Mouse (Mus musculus) ovary, postnatal 14 days (tissue): ENCODE data around the gene Slc15a5.
"Not testable (repeated sequence)": the region's sequence is repeated elsewhere in the genome, so short reads cannot be mapped to it uniquely, and the experiment has no call there.

ENCODE experiments used
- DNase-seq: peaks from one replicate; pipeline ENCODE4 v3.0.0; 2022; ENCODE audit warnings: low spot score

Gene Slc15a5

GRCm38 (mm10) chr6:138079816-138080215 is at the start of gene Slc15a5:
TSS of gene Slc15a5 (minus strand) at chr6:138079916.
- no peak for DNase-seq

DNA sequence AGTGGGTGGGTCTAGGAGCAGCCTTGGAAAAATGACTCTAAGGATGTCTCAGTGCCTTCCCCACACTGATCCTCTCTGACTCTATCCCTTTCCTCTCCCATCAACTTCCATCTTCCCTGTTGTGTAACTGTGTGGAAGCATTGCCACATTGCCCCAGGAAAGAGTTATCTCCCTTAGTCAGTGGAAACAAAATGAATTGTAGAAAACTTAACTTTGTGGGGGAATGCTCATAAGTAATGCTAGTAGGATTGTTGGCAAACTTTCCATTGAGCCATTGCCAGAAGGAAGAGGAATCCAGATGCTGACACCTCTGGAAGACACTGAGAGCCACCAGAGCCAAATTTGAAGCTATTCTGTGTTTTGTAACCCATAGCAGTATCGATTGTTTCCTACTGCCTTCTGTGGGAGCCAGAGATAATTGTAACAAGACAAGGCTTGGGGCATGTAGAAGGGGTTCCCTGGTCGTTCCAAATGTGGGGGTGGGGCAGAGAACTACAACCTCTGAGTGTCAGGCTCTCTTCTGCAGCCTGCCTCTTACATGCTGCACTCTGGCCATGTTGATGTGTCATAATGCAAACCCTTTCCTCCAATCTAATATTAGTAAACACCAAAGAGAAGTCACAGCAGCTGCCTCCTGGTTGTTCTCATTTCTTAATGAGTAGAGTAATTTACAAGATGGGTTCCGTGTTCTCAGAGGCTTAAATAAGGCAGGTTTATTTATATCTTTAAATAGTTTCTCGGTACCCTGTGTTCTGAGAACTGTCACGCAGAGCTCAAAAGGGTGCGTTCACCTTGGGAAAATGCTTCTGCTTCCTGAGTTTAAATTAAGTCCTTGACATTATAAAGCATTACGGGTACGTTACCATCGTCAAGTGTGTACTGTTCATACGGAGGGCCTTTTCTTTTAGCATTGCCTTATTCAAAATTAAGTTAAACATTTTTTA is 48.9 kb upstream of the Slc15a5 start:
- DNase-seq, result peak; percentile 36

- DNase-seq, result no peak
Observed at GRCm38 (mm10) chr6:138117496-138117895, 37.8 kb upstream of the Slc15a5 start.

- no peak for DNase-seq
Observed at GRCm38 (mm10) chr6:138104559-138104958, 24.8 kb upstream of the Slc15a5 start.

DNA sequence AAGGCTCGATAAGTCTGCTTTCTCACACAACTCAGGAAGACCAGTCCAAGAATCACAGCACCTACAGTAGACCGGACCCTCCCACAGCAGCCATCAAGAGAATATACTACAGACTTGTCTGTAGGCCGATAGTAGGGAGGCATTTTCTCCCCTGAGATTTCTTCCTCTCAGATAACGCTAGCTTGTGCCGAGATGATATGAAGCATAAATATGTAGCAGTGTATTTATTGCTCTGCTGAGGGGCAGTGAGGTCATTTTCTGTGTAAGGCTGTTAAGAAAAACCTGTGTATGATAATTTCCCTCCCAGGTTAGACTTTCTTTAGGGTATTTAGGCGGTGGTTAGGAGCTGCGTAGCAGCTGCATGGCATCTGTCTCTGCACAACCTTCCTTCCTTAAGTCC is 23.2 kb upstream of the Slc15a5 start:
- DNase-seq, result no peak

DNA sequence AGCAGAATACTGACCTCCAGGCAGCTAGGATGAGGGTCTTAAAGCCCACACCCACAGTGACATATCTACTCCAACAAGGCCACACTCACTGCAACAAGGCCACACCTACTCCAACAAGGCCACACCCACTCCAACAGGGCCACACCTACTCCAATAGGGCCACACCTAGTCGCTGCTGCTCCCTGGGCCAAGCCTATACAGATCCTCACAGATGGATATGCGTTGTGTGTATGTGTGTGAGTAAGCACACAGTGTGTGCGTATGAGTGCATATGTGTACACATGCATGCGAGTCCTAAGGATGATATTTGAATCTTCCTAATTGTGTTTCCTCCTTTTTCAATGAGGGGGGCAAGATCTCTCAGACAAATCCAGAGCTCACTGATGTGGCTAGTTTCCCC is 22.1 kb upstream of the Slc15a5 start:
- DNase-seq, result no peak

DNA sequence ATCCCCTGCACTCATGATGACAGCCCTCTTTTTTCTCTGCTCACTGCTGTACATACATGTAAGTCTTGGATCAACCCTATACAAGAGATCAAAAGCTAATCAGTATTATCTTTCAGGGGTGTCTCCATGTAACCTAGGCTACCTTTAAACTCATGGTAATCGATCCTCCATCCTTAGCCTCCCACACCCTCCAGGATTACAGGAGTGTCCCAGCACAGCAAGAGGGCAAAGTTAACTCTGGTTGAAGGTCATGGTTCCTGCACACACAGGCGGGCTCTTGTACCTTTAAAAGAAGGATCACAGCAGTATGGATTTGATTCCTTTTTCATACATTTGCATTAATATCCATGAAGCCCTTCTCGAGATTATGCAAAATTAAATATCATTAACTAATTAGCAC is 19.9 kb upstream of the Slc15a5 start:
- DNase-seq, result no peak

GRCm38 (mm10) chr6:138095060-138095459 is 15.3 kb upstream of the Slc15a5 start:
- DNase-seq, result no peak

GRCm38 (mm10) chr6:138092432-138092831 is 12.7 kb upstream of the Slc15a5 start:
- no peak for DNase-seq

DNA sequence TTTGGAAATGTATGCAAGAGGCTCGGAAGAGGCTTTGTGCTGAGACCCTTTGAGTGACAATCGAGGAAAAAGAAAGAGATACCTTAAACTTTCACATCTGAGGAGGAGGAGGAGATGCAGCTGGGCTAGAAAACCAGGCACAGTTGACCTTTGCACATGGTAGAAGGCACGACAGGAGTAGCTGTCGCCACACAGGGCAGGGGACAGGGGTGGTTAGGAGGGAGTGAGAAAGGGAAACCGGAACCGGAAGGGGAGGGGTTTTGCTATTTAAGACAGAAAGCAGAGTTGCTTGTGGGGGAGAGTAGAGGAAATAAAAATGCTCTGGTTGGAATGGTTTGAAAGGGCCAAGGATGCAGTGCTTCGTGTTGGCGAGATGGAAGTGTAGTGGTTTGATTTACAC is 9.4 kb upstream of the Slc15a5 start:
- DNase-seq, result no peak

DNA sequence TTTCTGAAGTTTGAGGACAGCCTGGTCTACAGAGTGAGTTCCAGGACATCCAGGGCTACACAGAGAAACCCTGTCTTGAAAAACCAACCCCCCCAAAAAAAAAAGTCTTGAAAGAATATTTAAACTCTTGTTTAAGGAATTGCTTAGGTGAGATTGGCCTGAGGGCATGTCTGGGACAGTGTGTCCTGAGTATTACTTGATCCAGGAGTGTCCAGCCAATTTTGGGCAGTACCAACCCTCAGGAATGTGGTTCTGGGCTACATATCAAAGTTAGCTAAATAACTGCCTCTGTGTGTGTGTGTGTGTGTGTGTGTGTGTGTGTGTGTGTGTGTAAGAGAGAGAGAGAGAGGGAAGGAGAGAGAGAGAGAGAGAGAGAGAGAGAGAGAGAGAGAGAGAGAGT is 6.7 kb upstream of the Slc15a5 start:
- not testable (repeated sequence) for DNase-seq

DNA sequence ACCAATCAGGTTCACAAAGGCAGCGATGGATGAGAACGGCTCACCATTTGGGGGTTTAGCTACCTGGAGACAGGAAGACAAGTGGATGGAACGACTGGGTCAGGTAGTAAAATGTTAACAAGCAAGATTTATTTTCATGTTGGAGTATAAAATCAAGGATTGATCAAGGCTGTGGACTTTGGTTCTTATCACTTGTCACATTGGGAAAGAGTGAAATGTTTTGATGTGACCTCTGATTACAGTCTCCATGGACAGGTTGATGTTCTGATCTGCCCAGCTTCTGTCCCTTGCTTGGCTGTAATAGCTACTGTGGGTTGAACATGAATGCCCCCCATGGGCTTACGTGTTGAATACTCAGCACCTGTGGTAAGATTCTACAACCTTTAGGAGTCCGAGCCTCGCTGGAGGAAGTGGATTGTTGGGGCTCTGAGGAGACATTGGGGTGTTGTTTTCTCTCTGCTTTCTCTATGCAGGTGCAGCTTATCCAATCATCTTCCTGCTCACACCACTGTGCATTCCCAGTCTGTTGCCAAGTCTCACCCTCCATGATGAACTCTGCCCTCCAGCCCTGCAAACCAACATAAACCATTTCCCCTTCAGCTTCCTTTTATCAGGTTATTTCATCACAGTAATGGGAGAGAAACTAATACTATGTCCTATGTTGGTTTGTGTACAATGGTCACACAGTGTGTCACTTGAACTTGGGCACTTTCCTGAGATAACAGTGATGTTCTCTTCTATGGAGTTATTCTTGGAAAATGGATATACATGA is 1.2 kb upstream of the Slc15a5 start:
- DNase-seq, result no peak

DNA sequence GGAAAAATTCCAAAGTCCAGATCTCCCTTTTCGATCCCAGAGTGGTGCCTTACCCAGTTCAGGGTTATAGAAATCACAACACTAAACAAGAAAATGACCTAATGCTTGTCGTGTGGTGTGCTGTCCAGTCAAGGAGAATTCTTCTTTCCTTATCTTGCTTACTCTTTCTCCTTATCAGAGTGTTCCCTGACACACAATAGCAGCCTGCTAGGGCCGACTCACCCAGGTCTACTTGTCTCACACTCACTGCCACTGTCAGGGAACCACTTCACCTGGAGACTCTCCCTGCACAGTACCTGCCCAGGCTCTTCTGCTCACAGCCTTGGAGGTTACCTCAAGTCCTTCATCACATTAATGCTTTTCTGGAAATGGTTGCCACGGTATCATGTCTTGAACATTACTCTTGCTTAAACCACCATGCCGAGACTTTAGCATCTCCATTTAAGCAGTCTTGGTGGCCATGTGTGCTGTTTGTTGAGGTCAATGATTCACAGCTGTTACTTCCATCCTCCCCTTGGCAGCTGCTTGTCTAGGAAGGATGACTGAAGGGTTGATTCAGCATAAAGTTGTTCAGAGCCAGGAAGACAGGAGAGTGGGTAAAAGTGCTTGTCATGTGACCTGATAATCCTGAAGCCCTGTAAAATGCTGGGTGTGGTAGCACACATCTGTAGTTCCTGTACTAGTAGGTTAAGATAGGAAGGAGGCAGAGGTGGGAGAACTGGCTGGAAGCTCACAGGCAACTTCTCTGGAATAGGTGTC is 1.9 kb downstream of the Slc15a5 start:
- no peak for DNase-seq

- DNase-seq, result no peak
Observed at GRCm38 (mm10) chr6:138075723-138076122, 4.0 kb downstream of the Slc15a5 start.

DNA sequence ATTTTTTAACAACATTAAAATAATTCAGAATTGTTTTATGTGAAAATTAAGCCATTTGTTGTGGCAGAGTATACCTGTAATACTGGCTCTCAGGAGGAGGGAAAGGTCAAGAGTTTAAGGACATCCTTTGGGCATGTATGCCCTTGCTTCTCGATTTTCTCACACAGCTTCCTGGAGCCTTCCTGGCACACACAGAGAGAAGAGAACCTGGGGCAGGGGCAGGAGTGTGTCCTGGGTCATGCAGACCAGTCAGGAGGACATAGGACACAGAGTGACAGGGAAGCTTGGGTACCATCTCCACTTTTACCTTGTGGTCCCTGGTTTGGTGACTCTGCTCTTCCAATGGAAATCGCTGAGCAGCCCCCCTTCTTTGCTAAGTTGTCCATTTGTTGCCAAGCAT is 6.2 kb downstream of the Slc15a5 start:
- DNase-seq, result no peak

DNA sequence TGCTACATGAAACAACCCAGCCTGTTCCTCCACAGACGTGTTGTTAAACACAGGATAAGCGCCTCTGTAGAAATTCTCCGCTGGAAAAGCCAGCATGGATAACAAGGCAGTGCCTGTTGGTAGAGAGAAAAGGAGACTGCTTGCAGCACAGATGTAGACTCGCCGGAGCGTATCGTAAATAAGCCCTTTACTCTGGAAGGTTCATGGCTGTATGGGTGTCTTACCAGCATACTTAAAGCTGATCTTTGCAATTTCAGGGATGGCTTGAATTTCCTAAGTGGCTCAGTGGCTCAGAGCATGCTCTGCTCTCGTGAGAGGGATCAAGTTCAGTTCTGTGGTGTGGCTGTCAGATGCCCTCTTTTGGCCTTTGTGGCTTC is 6.8 kb downstream of the Slc15a5 start:
- no peak for DNase-seq

- DNase-seq, result no peak
Observed at GRCm38 (mm10) chr6:138072110-138072962, 7.4 kb downstream of the Slc15a5 start.

GRCm38 (mm10) chr6:138071505-138072107 is 8.1 kb downstream of the Slc15a5 start:
- DNase-seq, result no peak

DNA sequence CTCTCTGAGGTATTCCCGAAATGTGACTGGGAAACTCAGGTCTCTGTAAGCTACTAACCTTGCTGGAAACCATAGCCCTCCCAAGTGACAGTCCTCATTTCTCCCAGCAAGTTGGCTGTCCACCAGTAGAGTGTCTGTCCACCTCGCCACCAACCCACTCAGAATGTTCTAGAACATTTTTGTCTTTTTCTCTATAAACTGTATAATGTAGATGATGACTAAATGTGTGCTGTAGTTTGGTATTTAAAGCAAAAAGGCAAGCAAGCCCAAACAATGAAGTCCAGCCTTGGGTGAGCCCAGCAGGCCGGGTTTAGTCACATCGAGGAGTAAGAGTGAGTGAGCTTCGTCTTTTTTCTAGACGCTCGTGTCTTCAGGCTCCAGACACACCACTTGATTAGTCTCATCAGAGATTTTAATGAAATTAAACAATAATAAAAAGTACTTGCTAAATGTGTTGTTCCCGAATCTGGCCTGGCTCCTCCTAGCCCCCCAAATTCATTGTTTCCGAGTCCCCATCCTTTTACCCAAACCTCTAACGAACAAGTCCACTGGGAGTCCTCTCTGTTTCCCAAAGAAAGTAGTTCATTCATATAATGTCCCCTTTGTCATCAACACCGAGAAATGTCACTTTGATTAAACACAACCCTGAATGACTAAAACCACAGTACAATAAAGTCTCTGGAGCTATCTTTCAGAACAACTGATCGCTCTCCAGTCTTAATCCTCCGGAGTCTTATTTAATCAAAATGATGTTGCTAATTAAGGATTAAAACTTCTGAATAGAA is 8.8 kb downstream of the Slc15a5 start:
- no peak for DNase-seq

GRCm38 (mm10) chr6:138069921-138070320 is 9.8 kb downstream of the Slc15a5 start:
- DNase-seq, result no peak
